ENCODE assay signal across 9 mouse cellular contexts in genomic region chr9:20804266-20805158, GRCm38 (mm10). TPM values are rescaled to one million over a fixed set of nuclear protein-coding genes. Genes with fewer than 3 reads are reported as not detected.
DNase-seq lines count a peak whose midpoint lies in the region; ATAC-seq and TF ChIP-seq lines count a peak whose summit lies in the region.
"Had no signal": no experiment of that assay in that cellular context is flagged by ENCODE, and none has a peak within 500 bp of the region (broad histone marks: within the 10 kb centered on the region; RNA-seq: fewer than 3 reads in every experiment).

No protein-coding gene starts in this region.

- TF ChIP-seq EP300 in ES-Bruce4 (IDR thresholded peaks at IDR 0.05; ENCODE audit: insufficient read depth, low read depth, low read length): no peak

- H3K27ac ChIP-seq in heart, embryonic 11.5 days (ENCODE audit: low read depth, low read length): no peak overlapping the region
- H3K27ac ChIP-seq in ES-Bruce4 (ENCODE audit: insufficient read depth, low read length): no peak overlapping the region
- no peak overlapping the region for H3K27ac ChIP-seq in testis, adult 2 months (ENCODE audit: control insufficient read depth, insufficient read depth, low read depth, low read length)
- H3K27ac ChIP-seq: embryonic facial prominence, embryonic 13.5 days had no signal

- DNase-seq in heart, adult 8-10 months (ENCODE audit: low spot score): peak; percentile 76
- DNase-seq in c-Kit-positive CD71-positive TER-119-negative erythroid progenitor cells, embryonic 14.5 days (ENCODE audit: low read depth): peak; percentile 46
- peak; percentile 68 for DNase-seq in gastrocnemius, postnatal 14 days
- peak; percentile 39 for DNase-seq in layer of hippocampus, adult 9-11 months
- DNase-seq in lung, postnatal 4 days: peak; percentile 72 to 79

- no peaks in the 10 kb centered on the region for H3K4me1 ChIP-seq in heart, embryonic 11.5 days (ENCODE audit: control insufficient read depth, insufficient read depth, low read length)
- peaks cover 1% of the 10 kb centered on the region for H3K4me1 ChIP-seq in ES-Bruce4 (ENCODE audit: control insufficient read depth, insufficient read depth, low read length)
- H3K4me1 ChIP-seq in testis, adult 2 months (ENCODE audit: control insufficient read depth, insufficient read depth, low read length): no peaks in the 10 kb centered on the region
- H3K4me1 ChIP-seq: embryonic facial prominence, embryonic 13.5 days had no signal

- H3K27me3 ChIP-seq in heart, embryonic 11.5 days (ENCODE audit: control insufficient read depth, insufficient read depth, low read length): no peaks in the 10 kb centered on the region; the same call in 1 of the 2 replicates
- no peaks in the 10 kb centered on the region for H3K27me3 ChIP-seq in ES-Bruce4 (ENCODE audit: control insufficient read depth, insufficient read depth, low read length, poor library complexity, severe bottlenecking)
- no peaks in the 10 kb centered on the region for H3K27me3 ChIP-seq in testis, adult 2 months (ENCODE audit: control insufficient read depth, insufficient read depth, low read length)
- H3K27me3 ChIP-seq: embryonic facial prominence, embryonic 13.5 days had no signal

- WGBS in heart, embryonic 11.5 days (ENCODE audit: insufficient replicate concordance): 66% methylated on average over 13 of the region's 13 CpGs

- TF ChIP-seq POLR2A in ES-Bruce4 (IDR thresholded peaks at IDR 0.05; ENCODE audit: insufficient read depth, low read length): no peak
- no peak for TF ChIP-seq POLR2A in testis, adult 2 months (IDR thresholded peaks at IDR 0.05; ENCODE audit: control insufficient read depth, low read depth, low read length)

- no peak overlapping the region for H3K9ac ChIP-seq in heart, embryonic 11.5 days (ENCODE audit: low read depth, low read length)
- H3K9ac ChIP-seq in ES-Bruce4 (ENCODE audit: low read depth, poor library complexity, severe bottlenecking): no peak overlapping the region
- H3K9ac ChIP-seq: embryonic facial prominence, embryonic 13.5 days had no signal

- no peak for ATAC-seq in heart, embryonic 11.5 days (replicated peaks; ENCODE audit: insufficient number of reproducible peaks, low FRiP score, low TSS enrichment)

- TF ChIP-seq CTCF in ES-Bruce4 (IDR thresholded peaks at IDR 0.05; ENCODE audit: low read depth, low read length): peak; percentile 83
- peak; percentile 88 for TF ChIP-seq CTCF in testis, adult 2 months (IDR thresholded peaks at IDR 0.05; ENCODE audit: control insufficient read depth, insufficient read depth, insufficient replicate concordance, low read depth, low read length)

- intact Hi-C loops in gastrocnemius, postnatal 14 days (cut with DNase I; ENCODE audit: low total_unique reads): loop anchor here (5.0 kb wide), 1 partner anchor 62 kb away; no protein-coding TSS in a partner anchor

- no peaks in the 10 kb centered on the region for H3K36me3 ChIP-seq in heart, embryonic 11.5 days (ENCODE audit: control insufficient read depth, insufficient read depth, low read length)
- H3K36me3 ChIP-seq in ES-Bruce4 (ENCODE audit: control insufficient read depth, insufficient read depth, low read length, poor library complexity, severe bottlenecking): no peaks in the 10 kb centered on the region
- no peaks in the 10 kb centered on the region for H3K36me3 ChIP-seq in testis, adult 2 months (ENCODE audit: control insufficient read depth, insufficient read depth, low read length)
- H3K36me3 ChIP-seq: embryonic facial prominence, embryonic 13.5 days had no signal

- H3K4me3 ChIP-seq in heart, embryonic 11.5 days (ENCODE audit: low read depth, low read length): no peak overlapping the region
- H3K4me3 ChIP-seq in ES-Bruce4 (ENCODE audit: low read depth, low read length): no peak overlapping the region
- no peak overlapping the region for H3K4me3 ChIP-seq in testis, adult 2 months (ENCODE audit: control insufficient read depth, low read depth, low read length)
- H3K4me3 ChIP-seq: embryonic facial prominence, embryonic 13.5 days had no signal

- H3K9me3 ChIP-seq in heart, embryonic 11.5 days (replicated peaks; ENCODE audit: control insufficient read depth, low read length): peaks cover 4% of the 10 kb centered on the region; the same call in 1 of the 2 replicates
- H3K9me3 ChIP-seq in ES-Bruce4 (replicated peaks; ENCODE audit: control insufficient read depth, insufficient read depth, low read length, poor library complexity, severe bottlenecking): no peaks in the 10 kb centered on the region

- H3K4me2 ChIP-seq in heart, embryonic 11.5 days: no peak overlapping the region
- H3K4me2 ChIP-seq: embryonic facial prominence, embryonic 13.5 days had no signal

RNA-seq across cellular contexts. Expression of gene Col5a3, which starts 10.4 kb away (rescaled TPM):
- 10 to 100 TPM in 1 of 4 experiments, 1 to 10 TPM in 3; 5.6 to 10.2 (median 6.4) TPM for total RNA-seq in heart, adult 8-10 months (2022)
- 0.04 TPM in 1 of 2 replicates, not detected in the other for polyA plus RNA-seq in heart, embryonic 11.5 days (2014; fragmentation: Nextera tagmentation; extraction: Ambion mirVana)
- polyA plus RNA-seq in ES-Bruce4 (2011; ENCODE audit: insufficient read depth, insufficient read length, low read depth, missing spikeins): 1.3 and 1.6 TPM in 2 replicates
- 10 to 100 TPM; 55.2 to 69.0 TPM for total RNA-seq in gastrocnemius, postnatal 14 days (2021)
- polyA plus RNA-seq in testis, adult 2 months (2012; rRNA removed): 0.62 and 1.0 TPM in 2 replicates

RNA-seq across cellular contexts. Expression of gene Rdh8, which starts 13.8 kb away (rescaled TPM):
- not detected for total RNA-seq in heart, adult 8-10 months (2022)
- polyA plus RNA-seq in heart, embryonic 11.5 days (2014; fragmentation: Nextera tagmentation; extraction: Ambion mirVana): not detected in 2 replicates
- polyA plus RNA-seq in ES-Bruce4 (2011; ENCODE audit: insufficient read depth, insufficient read length, low read depth, missing spikeins): not detected in 2 replicates
- under 1 TPM in 1 of 2 experiments, not detected in 1; 0.22 TPM for total RNA-seq in gastrocnemius, postnatal 14 days (2021)
- polyA plus RNA-seq in testis, adult 2 months (2012; rRNA removed): not detected in 2 replicates
- polyA plus RNA-seq: embryonic facial prominence, embryonic 13.5 days had no signal

RNA-seq across cellular contexts. Expression of gene Olfm2, which starts 58.4 kb away (rescaled TPM):
- under 1 TPM in 3 of 4 experiments, not detected in 1; 0.16 to 0.22 (median 0.22) TPM for total RNA-seq in heart, adult 8-10 months (2022)
- polyA plus RNA-seq in heart, embryonic 11.5 days (2014; fragmentation: Nextera tagmentation; extraction: Ambion mirVana): 1.4 and 2.3 TPM in 2 replicates
- polyA plus RNA-seq in ES-Bruce4 (2011; ENCODE audit: insufficient read depth, insufficient read length, low read depth, missing spikeins): 3.3 and 4.4 TPM in 2 replicates
- under 1 TPM in 1 of 2 experiments, not detected in 1; 0.29 TPM for total RNA-seq in gastrocnemius, postnatal 14 days (2021)
- polyA plus RNA-seq in testis, adult 2 months (2012; rRNA removed): 3.2 and 3.4 TPM in 2 replicates
